Mouse (Mus musculus) lung, adult 2 months (tissue): ENCODE data around the gene Tdg. TPM values are rescaled to one million over a fixed set of nuclear protein-coding genes. Genes with fewer than 3 reads are reported as not detected.
A peak's percentile ranks its signal among the peaks of the same experiment; 100 is the strongest.
"Not testable (repeated sequence)": the region's sequence is repeated elsewhere in the genome, so short reads cannot be mapped to it uniquely, and the experiment has no call there.

ENCODE experiments used
- DNase-seq: peaks from one replicate; pipeline ENCODE4 v3.0.0; 2022
- H3K4me1 ChIP-seq: fragments of 200-500 bp; 2 replicates; pipeline ENCODE4 v1.6.1; 2011; ENCODE audit warnings: low read length; ENCODE audit not compliant: control insufficient read depth, insufficient read depth
- H3K4me3 ChIP-seq: fragments of 200-500 bp; replicated peaks from 2 replicates; pipeline ENCODE3; 2011; ENCODE audit warnings: low read depth, mild to moderate bottlenecking, control low read depth, low read length; ENCODE audit errors: extremely low read depth
- CTCF ChIP-seq: fragments of 200-500 bp; IDR thresholded peaks from 2 replicates; pipeline ENCODE4 v1.5.1; 2011; ENCODE audit warnings: mild to moderate bottlenecking, low read length, control low read depth; ENCODE audit not compliant: insufficient read depth
- POLR2A ChIP-seq: fragments of 200-500 bp; IDR thresholded peaks from 2 replicates; pipeline ENCODE4 v1.6.1; 2011; ENCODE audit warnings: low read depth, mild to moderate bottlenecking, control low read depth, low read length, borderline replicate concordance; ENCODE audit errors: extremely low read depth
- WGBS: fragments of 180-500 bp; shearing (Covaris S2); methylation state at CpG from one replicate; pipeline ENCODE4 v1.1.7; 2018; 5-methylcytosine and 5-hydroxymethylcytosine counted together
- polyA plus RNA-seq: library from polyadenylated mRNA; depleted of rRNA; stranded (reverse); fragments of >200 nt; gene quantifications from 2 replicates; pipeline ENCODE4 v1.2.3, GENCODE M21; 2012; rRNA removed

Tdg gene
- polyA plus RNA-seq: 13.6 and 20.5 TPM in 2 replicates

GRCm38 (mm10) chr10:82629586-82630255 lies at the start of gene Tdg:
Gene Tdg, plus strand, starts transcription at chr10:82629828.
- not testable (repeated sequence) for H3K4me1 ChIP-seq
- peak within 1 kb of the TSS; percentile 98 for H3K4me3 ChIP-seq
- DNase-seq: peak; percentile 85
- WGBS: 6% methylated on average over 76 of the region's 78 CpGs
- TF ChIP-seq POLR2A: peak; percentile 60; the same call in 1 of the 2 replicates

- DNase-seq, H3K4me1 ChIP-seq, H3K4me3 ChIP-seq: not testable (repeated sequence)
- 87% methylated on average over 9 of the region's 9 CpGs for WGBS
Measured at GRCm38 (mm10) chr10:82589673-82590072, 40.0 kb upstream of the Tdg start.

DNA sequence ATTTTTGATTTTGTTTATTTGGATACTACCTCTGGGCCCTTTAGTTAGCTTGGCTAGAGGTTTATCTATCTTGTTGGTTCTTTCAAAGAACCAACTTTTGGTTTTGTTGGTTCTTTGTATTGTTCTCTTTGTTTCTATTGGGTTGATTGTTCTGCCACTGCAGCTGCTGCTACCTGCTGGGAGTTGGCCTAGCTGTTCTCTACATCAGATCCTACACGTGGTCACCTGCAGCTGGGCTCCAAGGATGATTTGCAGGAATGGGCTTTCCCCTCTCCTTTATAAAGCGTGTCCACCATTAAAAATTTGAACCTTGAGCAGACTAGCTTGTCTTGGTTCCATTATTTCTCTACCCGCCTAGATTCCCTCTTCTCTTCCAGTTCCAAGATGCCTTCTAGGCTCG lies 35.2 kb upstream of the Tdg start:
- not testable (repeated sequence) for DNase-seq, H3K4me1 ChIP-seq, H3K4me3 ChIP-seq
- 62% methylated on average over 4 of the region's 4 CpGs for WGBS

- no peak for DNase-seq
- TF ChIP-seq POLR2A: no peak
- no peak for TF ChIP-seq CTCF
- H3K4me1 ChIP-seq: peaks cover 2% of the 10 kb centered on the region; the same call in 1 of the 2 replicates
- peak overlapping the region; percentile 20 for H3K4me3 ChIP-seq
- WGBS: 23% methylated on average over 9 of the region's 9 CpGs
Measured at GRCm38 (mm10) chr10:82622235-82622634, 7.4 kb upstream of the Tdg start.

DNA sequence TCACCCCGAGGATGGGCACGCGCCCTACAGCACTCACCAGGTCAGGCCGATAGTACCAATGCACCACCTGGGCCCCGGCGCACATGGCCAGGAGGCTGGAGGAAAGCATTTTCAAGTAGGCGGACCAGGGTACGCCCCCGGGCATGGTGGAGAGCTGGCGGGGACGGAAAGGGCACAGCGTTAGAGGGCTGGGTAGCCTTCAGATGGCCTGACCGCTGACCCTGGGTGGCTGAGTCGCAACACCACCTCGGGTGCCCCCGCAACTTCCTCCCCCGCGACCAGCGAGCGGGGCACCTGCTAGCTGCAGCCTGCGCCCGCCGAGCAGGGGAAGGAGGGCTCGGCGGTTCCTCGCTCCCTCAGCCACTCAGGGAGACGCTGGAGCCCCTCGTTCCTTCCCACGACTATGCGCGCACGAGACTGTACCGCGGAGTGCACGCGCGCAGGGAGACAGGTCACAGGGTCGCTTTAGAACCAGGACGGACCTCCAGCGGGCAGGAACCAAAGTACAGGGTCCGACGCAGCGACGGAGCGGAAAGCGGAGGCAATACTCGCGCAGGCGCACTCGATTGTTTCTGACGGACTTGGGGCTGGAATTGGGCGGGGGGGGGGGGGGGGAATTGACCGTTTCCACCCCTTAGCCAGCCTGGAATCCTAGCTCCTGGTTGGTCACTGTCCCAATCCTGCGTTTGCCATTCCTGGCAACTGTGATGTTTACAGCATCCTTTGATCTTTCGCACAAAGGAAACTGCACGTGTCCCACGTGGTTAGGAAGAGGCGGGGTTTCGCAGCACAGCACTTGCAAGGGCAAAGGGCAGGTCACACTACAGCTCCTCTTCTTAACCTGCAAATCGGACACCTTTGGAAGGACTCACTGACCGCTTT lies 6.7 kb upstream of the Tdg start, which contains the start of gene 1190007I07Rik:
1190007I07Rik (minus strand) TSS at position 558 of the 882 bp plus-strand sequence.
- TF ChIP-seq CTCF: no peak
- peak; percentile 58; the same call in 1 of the 2 replicates for TF ChIP-seq POLR2A
- Histone ChIP-seq H3K4me1 (peaks cover 2% of the 10 kb centered on the region; the same call in 1 of the 2 replicates), H3K4me3 (peak within 1 kb of the TSS; percentile 98)
- DNase-seq: peak; percentile 82
- WGBS: under 1% methylated on average over 60 of the region's 61 CpGs

DNA sequence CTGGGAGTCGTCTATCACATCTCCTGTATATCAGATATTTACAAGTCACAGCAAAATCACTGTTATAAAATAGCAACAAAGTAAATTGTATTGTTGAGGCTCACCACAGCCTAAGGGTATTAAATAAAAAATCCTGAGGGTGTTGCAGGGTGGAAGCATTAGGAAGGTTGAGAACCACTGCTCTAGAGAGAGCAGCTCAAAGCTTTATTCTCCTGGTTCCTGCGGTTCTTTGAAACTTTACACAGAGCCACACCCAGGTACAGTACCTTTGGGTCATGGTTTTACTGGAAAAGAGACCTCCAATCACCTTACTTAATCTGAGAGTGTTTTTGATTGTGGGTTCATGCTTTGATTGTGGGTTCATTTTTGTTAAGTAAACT lies 6.1 kb upstream of the Tdg start:
- WGBS: 6% methylated on average over 2 of the region's 2 CpGs

GRCm38 (mm10) chr10:82629111-82629585 lies 480 bp upstream of the Tdg start:
- WGBS: 7% methylated on average over 11 of the region's 11 CpGs
- peak overlapping the region; percentile 69 for H3K4me3 ChIP-seq
- no peak for TF ChIP-seq CTCF
- no peak for TF ChIP-seq POLR2A
- DNase-seq: no peak
- peaks cover 4% of the 10 kb centered on the region; the same call in 1 of the 2 replicates for H3K4me1 ChIP-seq

More for the DNA sequence above, 6.1 kb upstream of the Tdg start:
- not testable (repeated sequence) for H3K4me1 ChIP-seq, DNase-seq
- H3K4me3 ChIP-seq: peak overlapping the region; percentile 98

DNA sequence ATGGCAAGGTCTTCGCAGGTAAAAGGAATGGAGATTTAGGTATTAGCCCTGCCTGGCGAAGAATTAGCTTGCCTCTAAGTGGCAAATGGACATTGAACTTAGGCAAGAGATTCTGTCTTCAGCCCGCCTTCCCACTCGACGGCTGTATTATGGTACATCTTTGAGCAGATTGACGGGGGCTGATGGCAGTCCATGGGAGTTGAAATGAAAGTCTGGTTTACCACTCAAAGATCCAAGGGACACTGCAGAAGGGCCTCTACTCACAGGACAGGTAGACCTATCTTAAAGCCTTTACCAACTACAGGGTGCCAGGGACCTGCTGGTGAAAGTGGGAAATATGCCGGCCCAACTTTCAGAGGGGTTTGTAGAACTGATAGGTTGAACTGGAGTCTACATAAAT lies 869 bp downstream of the Tdg start:
- H3K4me3 ChIP-seq: peak overlapping the region; percentile 98
- no peak for DNase-seq
- peaks cover 4% of the 10 kb centered on the region; the same call in 1 of the 2 replicates for H3K4me1 ChIP-seq
- 13% methylated on average over 7 of the region's 7 CpGs for WGBS
- no peak for TF ChIP-seq POLR2A
- TF ChIP-seq CTCF: no peak

DNA sequence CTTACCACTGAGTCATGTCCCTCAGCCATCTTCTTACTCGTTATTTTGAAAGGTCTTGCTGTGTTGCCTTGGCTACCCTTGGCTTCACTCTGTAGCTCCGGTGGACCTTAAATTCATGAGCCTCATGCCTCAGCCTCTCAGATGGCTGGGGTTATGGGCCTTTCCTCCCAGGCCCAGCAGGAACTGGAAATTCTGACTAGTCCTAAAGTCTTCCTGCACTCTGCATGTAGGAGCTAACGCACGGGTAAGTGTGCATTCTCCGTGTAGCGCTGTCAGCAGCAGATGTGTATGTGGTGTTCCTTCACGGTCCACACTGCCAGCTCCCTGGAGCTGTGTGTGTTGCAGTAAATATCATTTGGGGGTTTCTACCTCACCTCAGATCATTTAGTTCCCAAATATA lies 1.5 kb downstream of the Tdg start:
- DNase-seq: no peak
- 72% methylated on average over 7 of the region's 7 CpGs for WGBS
- TF ChIP-seq CTCF (no peak), POLR2A (no peak)
- H3K4me3 ChIP-seq: no peak overlapping the region
- H3K4me1 ChIP-seq: peaks cover 4% of the 10 kb centered on the region; the same call in 1 of the 2 replicates
